Mouse (Mus musculus): ENCODE measurements at regions not wholly inside any gene's neighbourhood (a gene's known extent, or its start where the extent isn't known, plus 50 kb on each side); places are given as distances from the start of the nearest gene placed in this dataset.

DNA sequence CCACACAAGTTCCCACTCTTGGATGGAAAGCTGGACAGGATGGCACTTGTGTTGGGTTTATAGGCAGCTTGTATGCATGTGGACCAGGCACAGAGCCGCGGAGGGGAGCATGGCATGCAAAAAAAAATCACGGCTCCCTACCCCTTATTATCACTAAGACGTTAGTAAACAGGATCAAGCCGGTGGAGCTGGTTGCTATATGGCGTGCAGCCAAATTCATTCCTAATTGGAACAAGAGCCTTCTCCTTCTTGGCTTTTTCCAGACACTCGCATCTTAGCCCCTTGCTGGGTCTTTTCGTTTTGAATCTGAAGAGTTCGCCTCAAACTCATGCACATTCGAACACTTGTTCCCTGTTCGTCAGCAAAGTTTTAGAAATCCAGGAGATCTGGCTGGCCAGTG is 211.0 kb downstream of the Rplp1 start:
- no peak for DNase-seq

DNA sequence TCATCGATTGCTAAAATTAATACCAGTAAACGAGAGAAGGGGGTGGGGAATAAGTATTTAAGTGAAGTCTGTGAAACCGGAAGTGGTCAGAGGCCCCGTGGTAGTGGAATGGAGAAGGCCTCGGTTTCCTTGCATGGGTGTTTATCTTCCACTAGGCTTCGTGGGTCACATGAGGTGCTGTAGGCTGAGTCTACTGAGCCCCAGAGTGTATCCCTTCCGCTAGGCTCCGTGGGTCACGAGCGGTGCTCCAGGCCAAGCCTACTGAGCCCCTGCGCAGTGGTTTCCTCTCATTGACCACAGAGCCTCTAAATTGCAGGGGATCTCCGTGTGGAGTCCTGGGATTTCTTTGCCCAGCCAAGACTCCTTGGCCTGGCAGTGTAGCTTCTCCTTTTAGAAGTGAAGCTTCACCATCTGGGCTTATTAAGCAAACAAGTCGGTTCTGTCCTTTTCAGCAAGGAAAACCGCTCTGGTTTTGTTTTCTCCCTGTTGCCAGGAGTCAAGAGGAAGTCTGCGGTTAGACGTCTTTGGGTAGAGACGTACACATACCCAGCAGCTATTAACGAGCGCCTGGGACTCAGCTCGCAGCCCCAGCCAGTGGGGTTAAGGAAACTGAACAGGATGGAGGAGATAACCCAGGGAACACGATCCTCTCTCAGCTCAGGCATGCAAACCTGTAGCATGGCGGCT is 211.9 kb downstream of the Rplp1 start:
- peak; percentile 60 for DNase-seq

DNA sequence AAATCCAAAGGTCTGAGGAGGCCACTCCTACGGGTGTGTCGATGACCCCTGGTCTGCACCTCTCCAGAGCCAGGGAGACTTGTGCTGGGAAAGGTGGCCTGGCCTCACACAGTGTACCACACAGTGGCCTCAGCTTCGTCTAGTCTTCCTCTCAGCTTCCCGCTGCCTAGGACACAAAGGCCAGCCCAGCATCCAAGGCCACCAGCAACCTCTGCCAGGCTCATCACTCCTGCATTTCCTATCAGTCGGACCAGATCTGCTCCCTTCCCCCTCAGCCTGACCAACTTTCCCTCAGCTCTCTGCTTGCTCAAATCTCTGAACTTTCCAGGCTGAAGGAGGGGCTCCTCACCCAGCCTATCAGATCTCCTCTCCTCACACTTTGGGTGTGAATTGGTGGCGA is 213.8 kb downstream of the Rplp1 start:
- no peak for DNase-seq

DNA sequence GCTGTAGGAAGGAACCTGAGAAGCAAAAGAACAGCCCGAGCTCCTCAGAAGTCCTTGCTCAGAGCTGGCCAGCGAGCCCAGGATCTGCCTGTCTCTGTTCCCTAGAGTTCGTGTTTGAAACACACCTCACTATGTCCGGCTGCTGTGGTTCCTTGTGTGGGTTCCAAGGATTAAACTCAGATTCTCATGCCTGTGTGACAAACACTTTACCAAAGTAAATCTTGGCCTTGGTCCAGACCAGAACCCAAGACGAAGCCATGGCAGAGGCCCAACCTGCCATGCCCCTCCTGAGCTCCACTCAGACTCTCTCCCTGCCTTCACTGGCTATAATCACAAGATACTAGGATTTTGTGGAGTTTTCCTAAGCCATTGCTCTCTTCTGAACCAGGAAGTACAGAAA is 214.7 kb downstream of the Rplp1 start:
- no peak for DNase-seq

DNA sequence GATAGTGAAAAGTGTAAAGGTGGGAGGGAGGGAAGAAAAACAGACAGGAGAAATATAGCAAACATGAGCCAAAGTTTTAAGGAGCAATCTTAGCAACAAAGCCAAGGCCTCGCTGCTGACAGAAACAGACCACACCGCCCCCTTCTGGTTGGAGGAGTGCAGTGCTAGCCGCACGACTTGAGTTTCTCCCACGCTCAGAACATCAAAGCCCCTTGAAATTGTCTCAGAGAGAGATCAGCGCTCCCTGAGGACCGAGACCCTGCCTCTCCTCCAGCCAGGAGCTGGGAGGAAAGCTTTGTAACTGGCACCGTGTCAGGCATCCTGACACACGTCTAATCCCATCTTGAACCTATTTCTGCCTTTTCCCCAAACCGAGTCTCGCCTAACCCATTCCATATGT is 216.4 kb downstream of the Rplp1 start:
- peak; percentile 90 for DNase-seq

DNA sequence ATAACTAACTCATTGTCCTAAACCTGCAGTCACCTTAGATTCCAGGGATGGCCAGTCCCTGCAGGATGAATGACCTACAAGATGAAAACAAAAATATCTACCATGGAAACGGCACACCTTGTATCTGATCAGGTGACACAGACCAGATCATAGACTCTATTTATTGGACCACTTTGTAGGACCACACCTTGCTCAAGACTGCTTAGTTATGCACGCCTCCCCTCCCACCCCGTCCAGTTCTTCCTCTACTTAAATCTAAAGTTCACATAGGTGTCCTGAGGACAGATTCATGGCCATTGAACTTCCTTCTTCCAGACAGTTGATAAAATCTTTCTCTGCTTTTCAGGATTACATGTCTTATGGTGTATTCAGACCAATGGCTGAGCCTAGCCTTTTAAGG is 217.5 kb downstream of the Rplp1 start:
- DNase-seq, result no peak

DNA sequence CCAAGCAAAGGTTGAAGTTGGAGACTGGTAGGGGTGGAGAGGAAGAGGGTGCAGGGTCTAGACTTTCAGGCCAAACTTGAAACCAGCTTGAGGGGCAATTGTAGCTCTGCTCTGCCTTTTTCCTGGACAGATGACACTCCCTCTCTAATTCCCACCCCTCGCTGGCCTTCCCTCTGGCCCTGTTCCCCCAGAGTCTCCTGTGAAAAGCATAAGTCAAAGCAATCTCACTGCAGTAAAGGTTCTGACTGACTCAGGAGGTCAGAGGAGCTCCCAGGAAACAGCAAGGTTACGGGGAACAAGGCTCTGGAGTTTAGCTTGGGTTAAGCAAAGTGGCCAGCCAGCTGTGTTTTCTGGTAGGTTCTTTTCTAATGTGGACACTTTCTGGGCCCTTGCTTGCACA is 218.5 kb downstream of the Rplp1 start:
- no peak for DNase-seq

DNA sequence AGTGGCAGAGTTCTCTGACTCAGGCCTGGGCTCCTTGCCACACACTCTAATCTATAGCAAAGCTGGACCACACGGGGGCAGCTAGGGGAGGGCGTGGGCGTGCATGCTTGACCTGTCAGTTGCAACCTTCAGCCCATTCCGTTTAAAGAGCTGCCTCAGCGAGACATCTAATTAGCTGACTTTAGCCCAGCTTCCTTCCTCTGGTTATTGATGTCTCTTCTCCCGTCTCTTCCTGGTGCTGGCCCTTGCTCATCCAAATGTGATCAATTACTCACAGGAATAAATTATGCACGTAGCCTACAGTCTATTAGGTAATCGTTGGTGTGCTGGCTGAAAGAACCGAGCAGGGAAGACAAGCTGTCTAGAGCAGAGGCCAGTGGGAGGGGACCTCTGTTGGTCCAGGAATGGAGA is 219.0 kb downstream of the Rplp1 start:
- no peak for DNase-seq

DNA sequence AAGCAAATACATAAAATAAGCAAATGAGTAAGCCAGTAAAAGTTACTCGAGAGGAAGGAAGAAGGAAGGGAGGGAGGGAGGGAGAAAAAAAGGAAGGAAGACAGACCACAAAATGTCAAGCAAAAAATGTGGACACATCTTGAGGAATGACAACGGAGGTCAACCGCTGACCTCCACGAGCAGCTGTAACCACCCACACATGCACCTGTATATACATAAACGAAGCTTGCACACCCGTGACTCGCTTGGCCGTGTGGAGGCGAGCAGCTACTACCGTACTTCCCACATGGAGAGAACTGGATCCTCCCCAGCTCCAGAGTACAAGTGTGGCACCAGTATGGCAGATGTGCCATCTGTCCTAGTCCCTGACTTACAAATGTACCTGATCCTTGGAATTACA is 220.1 kb downstream of the Rplp1 start:
- no peak for DNase-seq

DNA sequence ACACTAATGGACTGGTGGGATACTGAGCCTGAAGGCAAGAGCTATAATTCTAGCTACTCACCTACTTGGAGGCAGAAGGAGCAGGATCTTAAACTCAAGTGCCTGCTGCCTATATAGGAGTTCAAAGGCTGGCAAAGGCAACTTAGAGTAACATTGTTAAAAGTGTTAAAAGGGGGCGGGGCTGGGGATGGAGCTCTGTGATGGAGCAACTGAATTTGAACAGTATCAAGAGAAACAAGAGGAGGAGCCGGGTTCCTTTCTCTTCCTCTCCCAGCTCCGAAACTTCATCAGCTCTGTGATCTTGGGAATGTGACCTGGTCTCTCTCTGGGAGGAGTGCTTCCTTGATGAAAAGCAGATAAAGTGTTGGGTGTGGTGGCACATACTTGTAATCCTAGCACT is 223.6 kb downstream of the Rplp1 start:
- DNase-seq, result no peak

DNA sequence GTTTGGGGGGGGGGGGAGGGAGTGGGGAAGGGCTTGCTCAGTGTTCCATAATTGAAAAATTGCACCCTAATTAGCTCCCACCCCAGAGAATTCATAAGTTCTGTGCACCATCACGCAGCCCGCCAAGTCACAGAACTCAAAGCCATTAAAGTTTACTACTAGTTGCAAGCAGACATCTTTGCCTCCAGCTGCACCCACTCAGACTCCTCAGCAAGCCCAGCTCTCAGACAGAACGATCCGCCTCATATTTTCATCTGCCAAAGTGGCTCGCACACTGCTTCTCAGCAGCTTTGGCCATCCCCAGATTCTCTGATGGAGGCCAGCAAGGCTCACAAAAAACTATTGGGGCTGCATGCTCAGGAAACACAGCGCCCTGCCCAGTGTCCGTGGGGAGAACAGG is 224.4 kb downstream of the Rplp1 start:
- no peak for DNase-seq

DNA sequence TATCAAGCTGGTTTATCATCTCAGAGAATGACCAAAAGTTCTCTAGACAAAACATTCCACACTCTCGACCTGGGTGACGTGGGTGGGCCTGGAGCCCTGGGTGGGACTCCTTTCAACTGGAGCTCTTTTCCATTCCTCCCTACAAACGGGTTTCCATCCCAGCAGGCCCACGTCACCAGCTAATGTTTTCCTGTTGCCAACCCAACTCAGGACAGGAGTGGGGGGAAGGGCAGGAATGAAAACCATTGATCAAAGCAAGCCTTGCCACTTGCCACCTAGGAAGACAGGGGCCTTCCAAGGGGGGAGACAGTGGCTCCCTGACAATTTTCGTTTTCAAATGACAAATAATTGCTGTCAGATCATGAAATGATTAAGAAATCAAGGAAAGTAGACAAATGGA is 224.8 kb downstream of the Rplp1 start:
- no peak for DNase-seq

DNA sequence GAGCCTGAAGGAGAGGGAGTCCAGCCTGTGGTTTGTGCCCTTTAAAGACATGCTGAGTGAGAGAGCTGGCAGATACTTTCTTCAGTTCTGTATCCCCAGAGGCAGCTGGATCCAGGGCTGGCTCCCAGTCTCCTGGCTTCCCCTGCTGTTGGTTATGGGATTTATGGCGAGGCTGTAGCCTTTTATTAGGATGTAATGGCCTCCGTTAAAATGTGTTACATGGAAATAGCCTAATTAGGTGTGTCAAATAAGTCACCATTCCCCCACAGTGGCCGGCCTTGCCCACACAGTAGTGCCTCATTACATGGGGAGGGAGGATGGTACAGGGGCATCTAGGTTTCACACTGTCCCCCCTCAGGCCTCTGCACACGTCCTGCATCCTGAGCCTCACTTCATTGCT is 230.8 kb downstream of the Rplp1 start:
- DNase-seq, result no peak

DNA sequence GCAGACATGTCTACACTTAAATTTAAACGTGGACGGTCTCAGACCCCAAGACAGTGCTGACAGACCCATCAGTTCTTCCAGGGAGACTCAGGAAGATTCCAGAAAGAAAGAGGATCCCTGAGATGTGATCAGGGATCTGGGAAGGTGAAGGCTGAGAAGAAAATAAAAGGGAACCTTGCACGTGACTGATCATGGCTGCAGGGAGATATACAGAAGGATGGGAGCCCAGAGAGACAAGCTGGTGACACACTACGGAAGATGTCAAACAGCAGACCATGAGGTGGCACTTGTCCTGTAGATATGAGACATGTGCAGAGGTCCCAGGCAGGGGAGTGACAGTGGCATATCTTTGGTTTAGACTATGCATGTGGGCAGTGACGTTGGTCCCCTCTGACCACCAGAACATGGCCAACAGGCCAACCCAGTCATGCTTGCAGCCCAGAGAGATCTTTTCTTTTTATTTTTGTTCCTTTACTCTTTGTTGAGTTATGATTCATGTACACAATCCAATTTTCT is 231.5 kb downstream of the Rplp1 start:
- DNase-seq, result no peak

DNA sequence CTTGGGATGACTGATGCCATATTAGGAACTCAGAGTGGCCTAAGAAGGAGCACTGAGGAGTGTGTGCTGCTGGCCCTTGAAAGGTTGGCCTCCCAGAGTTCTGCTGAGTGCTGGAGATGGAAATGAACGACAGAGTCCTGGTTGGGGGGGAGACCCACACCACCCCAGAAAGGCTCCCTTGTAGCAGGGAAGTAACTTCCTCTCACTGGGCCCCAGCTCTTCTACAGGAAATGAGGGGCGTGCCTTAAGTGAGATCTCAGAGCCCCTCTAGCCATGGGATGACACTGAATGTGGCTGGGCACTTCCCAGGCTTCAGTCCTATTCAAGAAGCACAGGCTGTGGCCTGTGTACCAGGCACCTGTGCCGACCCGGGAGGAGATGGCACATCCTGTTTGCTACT is 232.0 kb downstream of the Rplp1 start:
- peak; percentile 55 for DNase-seq

DNA sequence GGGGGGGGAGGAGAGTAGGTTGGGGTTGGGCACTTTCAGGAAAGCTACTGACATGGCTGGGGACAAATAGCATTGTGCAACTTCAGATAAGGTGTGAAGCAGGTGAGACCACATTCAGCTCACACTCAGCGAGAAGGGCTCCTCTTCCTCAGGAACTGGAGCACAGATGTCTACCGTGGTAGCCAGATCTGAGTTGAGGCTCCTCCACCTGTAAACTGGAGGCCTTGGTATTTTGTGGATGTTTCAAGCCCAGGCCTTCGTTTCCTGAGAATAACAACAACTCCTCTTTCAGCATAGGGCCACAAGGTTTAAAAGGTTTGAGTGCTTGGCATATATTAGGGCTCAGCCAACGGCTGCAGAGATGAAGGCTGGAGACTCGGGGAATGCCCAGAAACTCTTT is 232.9 kb downstream of the Rplp1 start:
- DNase-seq, result peak; percentile 39

DNA sequence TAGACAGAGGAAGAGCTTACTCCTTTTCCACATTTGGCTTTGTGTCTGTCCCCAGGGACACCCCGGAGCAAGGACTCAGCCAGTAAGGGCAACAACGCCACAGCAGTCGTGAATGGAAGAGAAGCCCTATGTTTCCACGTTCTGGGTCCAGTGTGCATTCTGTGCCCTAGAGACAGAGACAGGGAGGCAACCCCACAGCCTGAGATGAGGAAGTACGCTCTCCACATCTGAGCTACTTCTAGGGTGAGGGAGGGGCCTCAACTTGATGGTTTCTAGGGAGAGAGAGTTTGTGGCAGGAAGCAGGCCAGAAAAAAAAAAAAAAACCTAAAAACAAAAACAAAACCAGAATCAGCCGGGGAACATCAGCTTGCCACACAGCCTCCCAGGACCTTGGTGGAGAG is 233.4 kb downstream of the Rplp1 start:
- DNase-seq, result peak; percentile 69

DNA sequence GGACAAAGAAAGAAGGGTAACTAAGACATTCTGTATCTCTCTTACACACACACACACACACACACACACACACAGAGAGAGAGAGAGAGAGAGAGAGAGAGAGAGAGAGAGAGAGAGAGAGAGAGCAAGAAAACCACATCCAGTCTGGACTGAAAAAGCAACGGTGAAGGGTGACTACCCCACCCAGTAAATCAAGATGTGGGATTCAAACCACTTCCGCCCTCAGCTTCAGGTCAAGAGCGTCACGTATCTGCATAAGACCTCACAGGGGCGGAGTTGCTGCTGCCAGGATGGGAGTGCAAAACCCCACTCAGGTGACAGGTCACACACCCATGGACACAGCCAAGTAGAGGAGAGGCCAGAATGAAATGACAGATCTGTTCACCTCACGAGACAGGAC is 234.7 kb downstream of the Rplp1 start:
- peak; percentile 64 for DNase-seq

DNA sequence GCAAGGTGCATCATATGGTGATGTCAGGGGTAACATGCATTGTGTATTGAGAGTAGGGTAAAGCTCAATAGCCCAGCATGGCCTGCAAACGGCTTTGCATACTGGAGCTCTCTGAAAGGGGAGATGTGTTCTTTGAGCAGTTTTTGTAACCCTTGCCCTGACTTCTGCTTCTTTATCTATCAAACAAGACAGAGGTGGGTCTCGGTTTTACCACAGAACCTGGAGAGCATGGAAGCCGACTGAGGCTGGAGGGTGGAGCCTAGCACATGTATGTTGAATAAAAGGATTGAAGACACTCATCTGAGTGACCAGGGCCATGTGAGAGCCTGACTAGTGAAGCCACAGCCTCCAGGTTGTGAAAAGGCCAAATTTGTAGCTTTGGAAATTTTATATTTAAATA is 236.7 kb downstream of the Rplp1 start:
- DNase-seq, result no peak

DNA sequence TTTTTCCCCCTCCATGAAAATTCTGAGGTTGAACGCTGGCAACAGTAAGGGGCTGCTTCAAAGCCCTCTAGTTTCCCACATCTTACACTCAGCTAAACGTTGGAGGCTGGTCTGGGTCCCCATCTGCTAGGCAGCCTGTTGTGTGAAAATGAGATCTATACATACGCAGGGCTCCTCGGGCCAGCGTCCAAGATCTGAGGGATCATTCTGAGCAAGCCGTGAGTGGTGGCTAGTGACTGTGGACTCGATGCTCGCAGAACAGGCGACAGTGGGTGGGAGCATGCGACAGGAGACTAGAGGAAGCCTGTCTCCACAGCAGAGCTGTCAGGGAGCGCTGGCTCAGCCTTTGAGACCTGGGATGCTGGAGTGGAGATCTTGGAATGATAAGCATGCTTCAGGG is 237.3 kb downstream of the Rplp1 start:
- DNase-seq, result no peak

DNA sequence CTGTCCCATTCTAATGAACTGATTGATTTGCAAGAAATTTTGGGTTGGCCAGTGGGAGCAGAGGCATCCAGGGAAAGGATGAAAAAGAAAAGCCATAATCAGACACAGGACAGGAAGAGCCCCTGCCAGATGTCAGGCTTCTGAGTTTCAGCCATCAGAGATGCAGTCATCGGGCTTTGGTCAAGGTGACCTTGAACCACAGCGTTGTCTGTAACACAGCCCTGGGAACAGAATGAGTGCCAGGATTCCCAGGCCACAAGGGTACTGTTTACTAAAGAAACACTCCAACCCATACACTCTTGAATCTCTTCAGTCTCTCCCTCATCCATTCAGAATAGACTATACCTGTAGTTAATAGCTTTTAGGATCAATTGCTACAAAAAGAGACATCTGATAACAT is 239.0 kb downstream of the Rplp1 start:
- no peak for DNase-seq

DNA sequence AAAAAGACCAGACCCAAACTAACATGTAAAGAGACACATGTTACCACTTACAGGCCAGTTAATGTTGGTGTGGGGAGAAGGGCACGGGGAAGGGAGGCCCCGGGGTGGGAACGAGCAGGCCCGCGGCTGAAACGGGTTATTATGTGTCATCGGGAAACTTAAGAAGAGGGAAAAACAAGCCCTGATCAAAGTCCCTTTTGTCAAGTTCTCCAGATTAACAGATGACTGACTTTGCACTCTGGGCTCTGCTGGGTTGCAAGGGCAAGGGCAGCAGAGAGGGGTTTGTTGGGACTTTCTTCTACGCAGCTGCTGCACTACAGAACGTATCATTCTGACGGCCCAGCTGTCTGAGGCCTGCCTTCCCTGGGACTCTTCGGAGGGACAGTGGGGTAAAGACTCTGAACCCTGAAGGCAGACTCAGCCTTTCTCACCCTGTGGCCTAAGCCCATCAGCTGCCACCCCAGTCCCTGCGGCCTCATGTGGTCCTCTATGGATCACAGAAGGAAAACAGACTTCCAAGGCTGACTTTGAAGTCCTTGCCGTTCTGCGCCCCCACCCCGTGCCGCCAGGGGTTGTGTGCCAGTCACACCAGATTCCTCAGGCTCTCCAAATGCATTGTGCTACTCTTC is 240.7 kb downstream of the Rplp1 start:
- DNase-seq, result no peak

DNA sequence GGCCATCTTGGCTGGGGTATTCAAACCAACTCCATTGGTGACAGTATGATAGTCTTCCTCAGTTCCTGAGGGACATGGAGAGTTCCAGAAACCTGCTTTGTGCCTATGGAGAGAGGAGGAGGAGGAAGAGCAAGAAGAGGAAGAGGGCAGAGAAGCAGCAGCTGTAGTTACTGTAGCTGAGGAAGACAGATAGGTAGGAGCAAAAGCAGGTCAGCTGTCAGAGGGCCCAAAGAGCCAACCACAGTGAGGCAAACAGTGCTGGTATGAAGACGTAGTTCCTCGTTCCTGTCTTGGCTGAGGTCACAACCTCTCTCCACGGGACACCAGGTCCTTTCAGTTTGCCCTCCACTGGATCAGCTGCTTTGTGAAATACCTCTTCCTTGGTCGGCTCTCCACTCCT is 243.4 kb downstream of the Rplp1 start:
- DNase-seq, result no peak

DNA sequence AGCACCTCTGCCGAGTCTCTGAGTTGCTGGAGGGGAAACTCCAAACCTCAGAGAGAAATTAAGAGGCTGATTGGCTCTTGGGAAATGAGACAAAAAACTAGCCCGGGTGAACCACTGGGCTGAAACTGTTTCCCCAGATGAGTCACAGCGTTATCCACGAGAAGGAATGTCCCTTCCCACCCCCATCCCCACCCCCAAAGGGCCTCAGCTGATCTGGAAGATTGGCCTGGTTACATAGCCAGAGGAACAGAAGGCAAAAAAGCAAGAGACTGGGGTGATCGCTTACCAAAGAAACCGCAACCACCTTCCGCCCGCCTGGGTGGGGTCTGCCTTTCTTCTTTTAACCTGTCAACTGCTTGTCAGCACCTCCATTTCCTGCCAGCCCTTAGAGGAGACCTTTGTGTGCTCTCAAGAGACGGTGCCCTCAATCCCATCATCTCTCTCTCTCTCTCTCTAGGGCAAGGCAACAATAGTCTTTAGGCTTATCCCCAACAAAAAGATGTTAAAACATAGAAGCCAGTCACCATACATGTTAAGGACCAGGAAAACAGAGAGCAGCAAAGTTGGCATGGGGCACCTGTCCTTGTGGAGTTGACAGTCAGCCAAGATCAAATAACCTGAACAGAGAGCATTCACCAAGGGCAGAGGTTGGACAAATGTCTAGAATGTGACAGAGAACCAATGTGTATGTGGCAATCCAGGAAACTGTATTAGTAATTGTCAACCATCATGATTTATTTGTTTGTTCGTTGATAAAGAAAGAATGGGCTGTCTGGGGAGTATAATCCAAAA is 244.4 kb downstream of the Rplp1 start:
- DNase-seq, result peak; percentile 85

Data from thymus, postnatal 25 days (tissue).